Mouse (Mus musculus) kidney, adult 18-20 months (tissue): ENCODE data around the gene Mrgpre.
A peak's percentile ranks its signal among the peaks of the same experiment; 100 is the strongest.

Source experiments
- DNase-seq: peaks from one replicate; pipeline ENCODE4 v3.0.0; 2021

The Mrgpre gene

DNA sequence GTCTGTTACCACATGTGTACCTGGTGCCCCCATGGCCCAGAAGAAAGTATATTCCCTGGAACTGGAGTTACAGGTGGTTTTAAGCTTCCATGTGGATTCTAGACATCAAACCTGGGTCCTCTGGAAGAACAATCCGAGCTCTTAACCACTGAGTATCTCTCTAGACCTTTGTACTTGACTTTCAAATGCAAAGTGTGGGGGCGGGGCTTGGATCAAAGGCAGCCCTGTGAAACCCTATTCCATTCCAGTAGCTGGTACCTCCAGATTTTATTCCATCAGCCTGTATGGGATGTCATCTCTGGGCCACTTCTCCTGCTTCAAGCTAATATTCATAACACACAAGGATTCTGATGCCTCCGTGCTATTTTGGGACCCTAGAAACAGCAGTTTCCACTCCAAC is 8.2 kb downstream of the Mrgpre start:
- peak; percentile 40 for DNase-seq

DNA sequence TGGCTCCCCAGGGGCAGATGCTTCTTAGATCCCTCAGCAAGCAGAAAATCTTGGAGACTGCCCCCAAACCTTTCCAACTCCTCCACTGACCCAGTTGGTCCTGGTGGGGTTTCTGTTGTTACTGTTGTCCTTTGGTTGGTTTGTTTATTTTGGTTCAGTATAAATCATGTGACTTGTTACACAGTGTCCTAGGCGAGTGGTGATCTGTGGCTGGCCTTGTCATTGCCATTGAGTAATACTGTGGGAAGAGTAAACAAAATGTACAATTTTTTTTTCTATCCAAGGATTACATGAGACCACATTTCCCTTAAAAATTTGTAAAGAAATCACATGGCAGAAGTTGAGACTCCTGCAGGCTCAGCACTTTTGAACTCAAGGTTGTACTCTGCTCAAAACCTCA is 14.8 kb downstream of the Mrgpre start:
- DNase-seq, result no peak

DNA sequence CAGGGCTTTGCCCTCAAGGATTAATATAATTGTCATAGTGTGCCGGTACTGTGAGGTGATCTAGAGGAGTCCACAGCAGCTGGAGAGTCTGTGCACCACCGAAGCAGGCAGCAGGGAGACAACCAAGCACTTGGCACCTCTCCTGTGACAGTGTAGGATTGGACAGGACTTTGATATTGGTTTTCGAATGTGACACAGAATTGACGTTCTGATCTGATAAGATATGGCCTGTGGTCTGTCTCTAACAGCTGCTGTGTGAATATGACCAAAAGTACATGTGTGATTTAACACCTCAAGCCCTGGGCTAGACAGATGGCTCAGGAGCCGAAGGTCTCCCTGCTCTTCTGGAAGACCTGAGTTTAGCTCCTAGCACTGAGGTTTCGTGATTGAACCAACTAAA is 16.0 kb downstream of the Mrgpre start:
- DNase-seq, result no peak

DNA sequence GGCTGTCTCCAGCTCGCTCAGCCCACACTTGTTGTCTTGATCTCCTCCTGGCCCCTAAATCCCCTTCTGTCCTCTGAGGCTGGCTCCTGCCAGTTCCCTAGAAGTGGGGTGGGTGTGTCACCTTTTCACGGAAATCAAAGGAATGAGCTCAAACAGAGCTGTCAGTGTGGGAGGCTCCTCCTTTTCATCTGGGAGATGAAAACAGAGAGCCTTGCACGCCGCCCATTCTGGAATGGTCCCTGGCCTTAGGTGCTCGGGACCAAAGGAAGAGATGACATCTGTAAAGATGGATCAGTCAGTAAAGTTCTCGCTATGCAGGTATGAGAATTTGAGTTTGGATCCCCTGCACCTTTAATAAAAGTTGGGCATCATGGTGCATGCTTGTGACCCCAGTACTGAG is 17.4 kb downstream of the Mrgpre start, which contains the start of gene Mrgprg:
Mrgprg (minus strand) TSS at position 101 of the 400 bp plus-strand sequence.
- DNase-seq, result no peak

DNA sequence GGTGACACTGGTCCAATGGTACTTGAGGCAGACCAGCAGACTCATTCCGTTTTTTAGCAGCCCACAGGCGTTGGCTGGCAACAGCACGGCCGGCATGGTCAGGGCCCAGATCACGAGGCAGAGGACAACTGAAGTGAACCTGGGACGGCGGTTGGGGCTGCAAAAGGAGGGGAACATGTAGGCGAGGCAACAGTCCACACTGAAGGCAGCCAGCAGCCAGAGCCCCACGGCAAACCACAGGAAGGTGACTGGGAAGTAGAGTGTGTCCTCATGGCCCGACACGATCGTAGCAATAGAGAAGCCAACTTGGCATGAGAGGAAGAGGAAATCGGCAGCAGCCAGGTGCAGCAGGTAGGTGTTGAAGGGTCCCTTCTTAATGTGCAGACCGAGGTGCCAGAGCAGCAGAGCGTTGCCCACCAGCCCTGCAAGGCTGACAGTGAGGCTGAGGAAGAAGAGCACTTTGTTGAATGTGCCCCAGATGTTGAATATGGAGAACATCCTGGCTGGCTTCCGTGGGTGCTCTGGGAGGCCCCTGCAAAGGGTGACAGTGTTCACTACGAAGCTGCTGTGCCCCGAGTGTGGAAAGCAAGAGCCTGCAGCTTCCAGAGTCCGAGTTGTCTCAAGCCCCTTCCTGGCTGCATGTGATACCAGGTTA is 19.3 kb downstream of the Mrgpre start:
- no peak for DNase-seq

DNA sequence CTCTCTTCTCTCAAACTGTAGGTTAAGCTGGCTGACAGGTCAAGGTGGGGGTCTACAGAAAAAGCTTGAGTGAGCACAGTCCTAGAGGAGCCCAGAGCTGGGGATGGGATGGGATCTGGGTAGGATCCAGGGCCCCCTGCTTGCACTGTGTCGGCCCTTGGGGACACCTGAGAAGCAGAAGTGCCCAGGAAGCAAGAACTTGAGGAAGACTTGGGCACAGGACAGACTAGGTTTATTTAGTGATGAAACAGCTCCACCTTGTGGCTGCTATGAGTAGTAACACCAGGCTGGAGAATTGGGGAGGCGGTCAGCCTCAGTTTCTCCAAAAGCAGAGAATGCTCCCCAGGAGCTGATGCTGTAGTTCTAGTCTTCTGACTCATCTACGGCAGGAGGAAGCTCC is 20.5 kb downstream of the Mrgpre start:
- DNase-seq, result no peak

DNA sequence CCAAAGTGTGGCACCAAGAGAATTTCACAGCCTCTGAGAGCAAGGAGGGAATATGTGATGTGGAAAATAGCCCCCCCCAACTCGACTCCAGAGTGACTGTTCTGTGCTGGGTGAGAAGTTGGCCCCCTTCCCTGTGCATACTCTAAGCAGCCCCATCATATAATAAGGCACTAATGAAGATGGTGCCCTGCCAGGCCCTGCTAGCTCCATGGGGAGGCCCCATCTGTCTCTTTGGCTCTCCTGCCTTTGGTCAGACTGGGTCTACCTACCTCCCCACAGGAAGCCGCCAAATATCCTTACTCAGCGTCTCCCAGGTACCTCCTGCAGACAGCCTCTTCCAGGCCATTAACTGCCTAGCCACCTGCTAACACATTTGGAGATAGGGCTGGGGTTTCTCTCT is 25.3 kb downstream of the Mrgpre start:
- no peak for DNase-seq

DNA sequence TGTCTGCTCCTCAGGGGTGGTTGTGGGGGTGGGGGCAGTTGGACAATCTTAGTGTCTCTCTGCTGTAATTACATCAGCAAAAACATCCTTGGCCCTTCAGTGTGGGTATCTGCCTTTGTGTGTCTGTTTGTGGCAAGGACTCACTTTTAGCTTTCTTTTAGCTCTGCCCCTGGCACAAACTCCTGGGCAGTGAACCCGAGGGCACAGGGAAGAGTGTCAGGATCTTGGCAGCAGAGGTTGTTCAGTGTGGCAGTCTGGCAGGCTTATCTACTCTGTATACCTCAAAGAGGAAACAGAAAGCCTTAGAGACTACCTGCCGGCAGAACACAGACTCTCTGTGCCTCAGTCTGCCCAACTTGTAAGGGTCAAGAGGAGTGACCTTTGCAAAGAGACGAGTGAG is 26.6 kb downstream of the Mrgpre start:
- no peak for DNase-seq

DNA sequence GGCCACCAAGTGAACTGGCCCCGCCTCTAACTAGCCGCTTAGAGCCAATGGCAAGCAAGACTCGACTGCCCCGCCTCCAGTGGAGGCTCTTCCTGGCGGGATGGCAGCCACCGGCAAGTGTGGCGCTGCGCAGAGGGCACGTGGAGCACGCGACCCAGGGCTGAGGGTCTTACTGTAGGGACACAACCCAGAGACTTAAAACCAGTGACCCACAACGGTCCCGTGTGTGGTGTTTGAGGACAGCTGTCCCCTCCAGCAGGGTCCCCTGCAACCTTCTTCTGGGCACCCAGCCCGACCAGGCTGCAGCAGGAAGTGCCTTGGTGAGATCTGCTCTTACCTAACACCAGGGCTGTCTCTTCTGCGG is 27.3 kb downstream of the Mrgpre start:
- peak; percentile 82 for DNase-seq

DNA sequence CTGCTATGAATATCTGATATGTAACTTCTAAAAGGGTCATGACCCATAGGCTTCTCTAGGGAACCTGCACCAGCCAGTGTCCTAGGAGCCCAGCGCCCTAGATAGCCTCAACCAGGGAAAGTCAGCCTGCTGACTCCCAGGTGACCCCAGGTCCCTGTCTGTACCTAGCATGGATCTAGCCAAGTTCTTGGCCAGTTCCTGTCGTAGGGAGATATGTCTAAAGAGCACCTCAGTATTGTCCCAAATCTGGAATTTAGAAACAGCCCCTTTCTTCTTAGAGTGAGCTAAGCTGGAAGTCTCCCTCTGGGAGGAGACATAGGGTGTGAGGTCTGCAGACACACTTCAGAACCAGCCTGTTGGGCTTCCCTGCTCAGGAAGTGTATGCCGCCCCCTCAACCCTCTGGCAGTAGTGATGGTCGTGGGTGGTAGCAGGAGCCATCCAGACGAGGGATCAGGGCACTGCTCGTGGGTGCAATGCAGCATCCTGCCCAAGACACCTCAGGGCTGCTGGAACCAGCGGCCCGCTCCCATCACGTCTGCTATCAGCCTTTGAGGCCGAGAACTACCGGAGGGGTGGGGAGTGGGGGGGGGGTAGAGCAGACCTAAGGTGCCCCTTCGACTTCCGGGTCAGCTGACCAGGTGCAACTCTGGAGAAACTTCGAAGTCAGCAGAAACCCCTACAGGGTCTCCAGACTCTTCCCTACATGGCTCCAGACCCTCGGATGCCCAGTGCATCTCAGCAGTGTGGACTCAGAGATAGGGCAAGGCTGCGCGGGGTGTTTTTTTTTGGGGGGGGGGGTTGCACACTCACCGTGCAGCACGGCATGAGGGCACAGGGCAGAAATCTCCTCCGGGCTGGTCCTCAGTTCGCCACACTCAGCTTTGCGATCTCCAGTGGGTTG is 27.9 kb downstream of the Mrgpre start, which contains the start of gene Osbpl5:
Osbpl5 (minus strand) TSS at position 861 of the 902 bp plus-strand sequence.
- no peak for DNase-seq

DNA sequence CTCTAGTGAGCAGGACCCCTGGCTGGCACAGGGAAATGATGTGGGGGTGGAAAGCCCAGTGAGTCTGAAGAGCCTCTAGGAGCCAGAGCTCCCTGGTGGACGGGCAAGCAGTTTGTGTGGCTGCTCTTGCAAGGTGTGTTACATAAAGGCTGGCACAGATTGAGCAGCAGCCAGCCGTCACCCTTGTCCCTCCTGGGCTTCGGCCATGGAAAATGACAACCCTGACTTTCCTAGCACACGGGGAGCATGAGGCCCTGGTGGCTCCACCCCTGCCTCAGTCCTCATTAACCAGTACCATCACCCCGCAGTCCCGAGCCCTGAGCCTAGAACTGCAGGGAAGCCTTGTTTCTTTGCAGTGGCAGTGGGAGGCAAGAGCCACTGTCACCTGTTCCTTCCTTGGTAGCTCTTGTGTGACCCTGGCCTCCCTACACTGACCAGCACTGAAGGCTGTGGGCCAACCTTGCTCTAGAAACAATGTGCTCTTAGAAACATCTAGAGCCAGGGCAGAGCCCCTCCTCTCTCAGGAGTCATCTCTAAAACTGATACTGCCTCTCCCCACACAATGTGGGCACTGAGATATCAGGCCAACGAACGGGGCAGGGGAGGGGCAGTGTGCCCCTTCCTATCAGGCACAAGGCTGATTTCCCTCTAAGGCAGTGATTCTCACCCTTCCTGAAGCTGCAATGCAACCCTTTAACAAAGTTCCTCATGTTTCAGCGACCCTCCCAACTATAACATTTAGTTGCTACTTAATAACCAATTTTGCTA is 28.8 kb downstream of the Mrgpre start:
- DNase-seq, result no peak

DNA sequence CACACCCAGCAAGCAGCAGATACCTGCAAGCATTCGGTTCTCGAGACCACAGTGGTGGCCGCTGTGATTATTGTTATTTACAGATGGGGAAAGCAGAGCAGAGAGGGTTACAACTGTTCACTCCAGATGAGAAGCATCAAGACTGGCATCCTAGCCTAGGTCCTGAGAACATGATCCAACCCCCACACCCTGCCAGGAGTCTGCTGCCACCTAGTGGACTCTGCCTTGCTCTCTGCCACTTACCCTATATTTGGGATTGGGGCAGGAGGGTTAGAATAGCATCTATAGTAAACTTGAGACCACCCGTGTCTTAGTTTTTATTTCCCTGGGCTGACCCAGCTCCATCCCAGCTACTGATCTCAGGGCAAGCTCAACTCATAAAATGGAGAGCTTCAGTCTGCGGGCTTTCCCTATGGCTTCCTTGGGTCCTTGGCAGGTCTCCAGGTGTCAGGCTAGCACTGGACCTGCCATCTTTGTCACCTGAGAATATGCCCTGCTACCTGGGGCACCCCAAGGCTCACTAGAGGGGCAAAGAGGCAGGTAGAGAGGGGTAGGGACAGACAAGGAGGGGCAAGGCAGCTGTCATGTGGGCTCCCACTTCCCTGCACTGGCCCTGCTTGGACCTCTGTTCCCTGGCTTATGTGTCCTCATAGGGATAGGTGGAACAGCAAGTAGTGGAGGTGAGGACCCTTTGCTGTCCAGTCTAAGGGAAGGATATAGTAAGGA is 30.1 kb downstream of the Mrgpre start:
- DNase-seq, result peak; percentile 67

DNA sequence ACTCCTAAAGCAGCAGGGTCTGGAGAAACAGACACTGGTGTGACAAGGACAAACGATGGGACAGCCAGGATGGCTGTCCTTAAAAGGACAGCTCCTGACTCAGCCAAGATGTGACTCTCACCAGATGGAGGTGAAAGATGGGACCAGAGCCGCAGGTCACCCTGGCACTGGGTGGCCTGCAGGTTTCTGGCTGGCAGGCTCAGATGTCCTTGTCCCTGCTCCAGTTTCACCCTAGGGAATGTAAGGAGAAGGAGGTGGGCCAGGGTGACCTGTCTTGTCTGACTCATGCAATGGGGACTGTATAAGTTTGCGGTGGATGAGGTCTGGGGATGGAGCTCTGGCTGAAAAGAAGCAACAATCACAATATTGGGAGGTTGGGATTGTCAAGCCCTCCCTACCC is 31.7 kb downstream of the Mrgpre start:
- DNase-seq, result no peak

DNA sequence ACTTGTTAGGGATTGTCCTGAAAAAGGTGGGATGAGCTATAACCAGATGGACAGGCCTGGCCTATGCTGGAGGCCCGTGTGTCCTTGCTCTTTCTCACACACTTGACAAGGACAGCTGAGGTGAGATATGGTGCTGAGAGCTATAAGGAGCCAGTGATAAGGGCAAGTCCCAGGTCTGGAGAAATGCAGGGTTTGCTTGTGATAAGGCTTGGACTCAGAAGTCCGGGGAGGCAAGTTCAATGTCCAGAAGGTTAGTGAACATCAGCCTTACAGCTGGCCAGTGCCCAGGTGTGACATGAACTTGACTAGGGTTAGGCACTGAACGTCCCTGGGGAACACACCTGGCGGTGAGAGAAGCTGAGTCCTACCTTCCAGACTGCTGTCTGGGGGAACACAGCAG is 32.2 kb downstream of the Mrgpre start:
- no peak for DNase-seq

DNA sequence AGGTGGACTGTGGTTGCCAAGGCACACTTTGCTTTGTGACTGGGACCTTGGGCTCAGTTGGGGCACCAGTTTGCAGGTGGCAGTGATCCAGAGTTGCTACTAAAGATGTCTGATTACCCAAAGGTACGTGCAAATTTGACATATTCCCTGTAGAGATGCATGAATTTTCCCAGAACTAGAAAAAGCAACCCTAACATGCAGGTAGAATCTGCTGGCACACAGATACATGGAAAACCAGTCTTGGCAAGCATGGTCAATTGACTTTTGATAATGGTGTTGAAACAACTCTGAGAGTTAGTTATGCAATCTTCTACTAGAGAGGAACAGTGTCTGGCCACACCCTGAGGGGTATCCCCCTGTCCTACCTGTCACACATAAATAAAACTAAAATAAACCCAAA is 32.9 kb downstream of the Mrgpre start:
- DNase-seq, result no peak

DNA sequence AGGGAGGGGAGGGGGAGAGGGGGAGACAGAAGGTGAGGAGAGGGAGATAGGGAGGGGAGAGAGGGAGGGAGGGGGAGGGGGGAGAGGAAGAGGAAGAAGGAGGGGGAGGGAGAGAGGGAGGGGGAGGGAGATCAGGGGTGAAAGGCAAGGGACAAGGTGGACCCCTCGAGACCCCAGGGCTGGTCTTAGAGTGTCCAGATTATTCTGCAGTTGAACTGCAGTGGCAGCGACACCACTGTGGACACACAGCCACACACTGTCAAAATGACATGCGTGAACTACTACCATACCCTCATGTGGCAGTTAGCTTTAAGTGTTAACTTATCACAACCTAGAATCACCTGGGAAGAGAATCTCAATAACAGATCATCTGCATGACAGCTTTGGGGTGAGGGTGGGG is 35.3 kb downstream of the Mrgpre start:
- no peak for DNase-seq

DNA sequence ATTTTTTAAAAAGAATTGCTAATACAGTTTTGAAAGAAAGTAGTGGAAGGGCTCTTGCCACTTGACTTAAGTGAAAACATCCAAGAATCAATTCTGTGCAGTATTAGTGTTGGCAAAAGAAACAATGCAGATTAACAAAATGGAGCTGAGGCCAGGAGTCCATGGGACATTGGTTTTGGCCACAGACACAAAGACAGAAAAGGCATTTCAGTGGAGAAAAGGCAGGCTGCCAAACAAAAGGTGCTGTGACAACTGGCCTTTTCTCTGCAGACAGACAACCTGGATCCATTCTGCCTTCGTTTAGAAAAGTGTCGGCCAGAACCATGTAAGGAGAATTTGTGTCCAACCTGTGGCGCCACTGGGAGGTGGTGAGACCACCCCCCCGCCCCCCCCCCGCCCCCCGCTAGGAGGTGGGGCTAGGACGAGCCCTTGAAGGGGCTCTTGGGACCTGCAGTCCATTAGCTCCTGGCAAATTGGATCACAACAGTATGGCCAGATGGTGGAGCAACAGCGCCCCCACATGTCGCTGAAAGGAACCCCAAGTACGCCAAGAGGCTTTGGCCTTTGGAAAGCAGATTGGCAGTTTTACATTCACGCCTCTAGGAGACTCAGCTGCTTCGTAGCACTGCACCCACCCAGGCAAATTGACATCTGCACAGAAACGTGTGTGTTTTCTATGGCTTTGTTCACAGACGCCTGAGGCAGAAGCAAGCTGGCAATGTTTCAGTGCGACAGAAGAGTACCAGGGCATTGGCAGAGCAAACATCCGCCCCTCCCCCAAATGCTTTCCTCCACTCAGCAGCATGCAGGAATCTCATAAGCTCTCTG is 36.0 kb downstream of the Mrgpre start:
- peak; percentile 91 for DNase-seq

DNA sequence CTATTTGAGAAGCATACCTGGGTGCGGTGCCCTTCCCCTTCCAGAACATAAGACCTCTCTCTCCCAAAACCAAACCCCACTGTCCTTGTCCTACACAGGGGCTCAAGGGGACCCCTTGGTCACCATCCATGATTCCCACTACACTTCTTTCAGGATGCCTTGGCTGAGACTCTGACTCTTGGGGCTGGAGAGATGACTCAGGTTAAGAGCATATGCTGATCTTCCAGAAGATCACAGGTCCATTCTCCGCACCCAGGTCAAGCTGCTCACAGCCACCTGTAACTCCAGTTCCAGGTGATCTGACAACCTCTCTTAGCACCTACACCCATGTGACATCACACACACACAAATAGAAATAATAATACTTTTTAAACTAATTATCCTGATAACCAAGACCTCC is 43.6 kb downstream of the Mrgpre start:
- DNase-seq, result no peak

DNA sequence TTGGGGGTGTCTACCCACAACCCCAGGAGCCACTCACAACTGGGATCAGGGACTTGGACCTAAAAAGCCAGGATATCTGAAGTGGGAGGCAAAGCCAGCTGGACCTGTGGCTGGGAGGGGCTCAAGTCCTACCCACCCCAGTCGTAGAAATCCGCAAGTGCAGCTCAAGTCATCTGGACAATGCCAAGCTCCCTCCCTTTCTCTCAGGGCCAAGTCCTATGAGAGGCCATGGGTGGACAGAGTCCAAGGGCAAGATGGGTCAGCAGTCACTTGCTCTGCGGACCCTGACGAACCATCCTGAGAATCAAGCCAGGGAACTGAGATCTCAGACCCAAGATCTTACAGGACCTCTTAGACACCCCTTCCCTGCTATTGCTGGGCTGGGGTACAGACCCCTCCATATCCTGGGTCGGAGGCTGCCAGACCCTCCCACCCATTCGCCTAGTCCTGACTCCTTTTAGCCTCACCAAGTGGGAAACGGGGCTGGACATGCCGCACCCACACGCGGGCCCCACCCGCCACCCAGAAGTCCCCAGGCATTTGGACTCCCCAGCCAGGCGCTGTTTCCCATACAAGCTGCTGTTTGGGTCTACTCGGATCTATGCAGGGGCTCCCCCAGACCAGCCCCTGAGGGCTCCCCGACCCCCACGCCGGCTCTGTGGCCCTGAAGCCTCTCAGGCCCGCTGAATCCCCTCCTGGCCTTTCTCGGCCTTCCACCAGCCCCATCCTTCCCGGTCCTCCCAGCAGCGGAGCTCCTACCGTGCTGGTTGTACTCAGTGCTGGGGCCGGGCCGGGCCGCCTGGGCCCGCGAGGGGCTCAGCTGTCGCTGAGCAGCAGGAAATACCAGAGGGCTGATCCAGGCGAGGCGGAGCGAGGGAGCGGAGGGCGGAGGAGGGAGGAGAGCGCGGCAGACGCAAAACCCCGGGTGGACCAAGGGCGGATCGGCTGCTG is 44.5 kb downstream of the Mrgpre start:
- DNase-seq, result peak; percentile 82

DNA sequence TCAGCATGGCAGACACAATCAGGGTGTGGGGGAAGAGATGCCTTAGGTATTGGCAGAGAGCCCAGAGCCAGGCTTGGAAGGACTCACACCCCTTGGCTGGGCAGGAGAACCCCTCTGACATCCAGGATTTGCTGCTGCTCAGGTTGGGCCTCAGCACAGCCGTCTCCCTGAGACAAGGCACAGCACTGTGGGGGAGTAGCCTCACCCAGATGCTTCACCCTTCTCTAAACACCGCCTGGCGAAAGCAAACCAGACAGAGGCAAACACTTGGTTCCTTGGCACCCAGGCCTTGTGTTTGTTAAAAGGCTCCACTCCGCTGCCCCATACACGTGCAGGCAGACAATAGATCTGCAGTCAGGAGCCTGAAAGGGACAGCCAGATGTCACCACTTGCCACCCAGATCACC is 45.7 kb downstream of the Mrgpre start:
- no peak for DNase-seq

DNA sequence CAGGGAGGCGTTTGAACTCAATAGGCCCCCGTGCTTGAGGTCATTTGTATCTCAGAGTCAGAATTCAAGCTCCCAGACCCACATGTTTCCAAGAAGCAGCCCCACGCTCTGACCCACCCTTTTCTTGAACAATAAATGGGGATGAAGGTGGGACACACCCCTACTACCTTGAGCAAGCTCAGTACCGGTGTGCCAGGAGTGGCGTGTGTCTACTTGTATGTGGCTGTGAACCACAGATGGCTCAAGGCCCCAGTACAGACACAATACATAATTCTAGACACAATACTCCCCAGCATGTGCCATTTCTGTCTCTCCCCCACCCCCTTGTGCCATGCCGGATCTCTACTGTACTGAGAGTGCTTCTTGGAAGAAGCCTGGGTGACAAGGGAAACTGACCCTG is 46.1 kb downstream of the Mrgpre start:
- DNase-seq, result no peak
